Comparison of ENCODE assay signal across 16 mouse cellular contexts in the genomic region with DNA sequence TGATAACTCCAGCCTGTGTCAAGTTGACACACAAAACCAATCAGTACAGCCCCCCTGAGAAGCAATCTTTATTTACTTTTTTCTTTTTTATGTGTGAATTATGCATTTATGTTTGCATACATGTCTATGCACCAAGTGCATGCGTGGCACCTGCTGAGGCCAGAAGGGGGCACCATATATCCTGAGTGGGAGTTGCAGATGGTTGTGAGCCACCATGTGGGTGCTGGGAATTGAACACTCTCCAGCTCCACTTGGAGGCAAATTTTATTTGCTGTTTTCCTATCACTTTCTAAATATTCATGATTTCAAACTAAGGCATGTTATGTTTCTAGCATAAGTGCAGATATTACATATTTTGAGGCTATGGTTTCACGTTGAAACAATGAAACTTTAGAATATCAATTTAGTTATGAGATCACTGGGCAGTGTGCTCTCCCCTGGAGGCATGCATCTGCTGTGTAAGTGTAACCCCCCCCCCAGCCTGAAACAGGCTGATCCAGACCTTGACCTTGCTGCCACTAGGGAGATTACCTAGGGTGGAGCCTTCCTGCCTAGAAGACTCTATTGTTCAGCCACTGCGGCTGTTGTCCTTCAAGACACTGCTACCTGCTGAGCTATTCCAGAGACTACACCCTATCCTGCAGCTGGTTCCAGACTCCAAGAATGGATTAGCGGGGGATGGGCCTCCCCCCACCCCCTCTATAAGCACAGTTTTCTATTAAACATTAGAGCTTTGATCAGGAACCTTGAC.
"Had no signal": no experiment of that assay in that cellular context is flagged by ENCODE, and none has a peak within 500 bp of the region (broad histone marks: within the 10 kb centered on the region; RNA-seq: fewer than 3 reads in every experiment).

No protein-coding gene starts in this region.

- H3K9ac ChIP-seq: limb, embryonic 12.5 days; liver, embryonic 15.5 days; neural tube, embryonic 12.5 days had no signal

- H3K36me3 ChIP-seq: limb, embryonic 12.5 days; liver, embryonic 15.5 days; midbrain, embryonic 10.5 days; neural tube, embryonic 12.5 days had no signal

- H3K27me3 ChIP-seq: limb, embryonic 12.5 days; liver, embryonic 15.5 days; neural tube, embryonic 12.5 days had no signal

- H3K4me2 ChIP-seq: limb, embryonic 12.5 days; liver, embryonic 15.5 days; neural tube, embryonic 12.5 days had no signal

- DNase-seq: kidney, adult 18-20 months; kidney, postnatal 10 days; layer of hippocampus, adult 9-11 months; layer of hippocampus, postnatal 36 days; liver; lung, adult 2 months; lung, postnatal 4 days; midbrain, embryonic 14.5 days; spleen, adult 18-20 months; thymus, adult 2 months; thymus, postnatal 25 days had no signal

- H3K4me1 ChIP-seq: liver, embryonic 15.5 days; midbrain, embryonic 10.5 days; neural tube, embryonic 12.5 days had no signal

- ATAC-seq: lung, postnatal 0 days had no signal

- H3K27ac ChIP-seq: limb, embryonic 12.5 days; liver, embryonic 15.5 days; midbrain, embryonic 10.5 days; neural tube, embryonic 12.5 days had no signal

- H3K4me3 ChIP-seq: limb, embryonic 12.5 days; liver, embryonic 15.5 days; midbrain, embryonic 10.5 days; neural tube, embryonic 12.5 days had no signal

- H3K9me3 ChIP-seq: limb, embryonic 12.5 days; liver, embryonic 15.5 days; midbrain, embryonic 10.5 days; neural tube, embryonic 12.5 days had no signal
